Mouse (Mus musculus) brain, embryonic 14.5 days (tissue): ENCODE measurements around the gene Chrna1.

ENCODE experiments used
- CTCF ChIP-seq: fragments of 200-500 bp; IDR thresholded peaks from 2 replicates; pipeline ENCODE4 v1.5.1; 2012; ENCODE audit warnings: inconsistent platforms, mild to moderate bottlenecking, moderate library complexity, borderline replicate concordance; ENCODE audit not compliant: insufficient read depth, insufficient read length; ENCODE audit errors: extremely low read depth
- POLR2A ChIP-seq: fragments of 200-500 bp; IDR thresholded peaks from 2 replicates; pipeline ENCODE4 v1.6.1; 2012; ENCODE audit warnings: mild to moderate bottlenecking, inconsistent platforms, borderline replicate concordance; ENCODE audit not compliant: poor library complexity, insufficient read depth, insufficient read length, severe bottlenecking; ENCODE audit errors: extremely low read depth

GRCm38 (mm10) chr2:73612941-73613340 lies 32.8 kb upstream of the Chrna1 start:
- no peak for TF ChIP-seq POLR2A
- TF ChIP-seq CTCF = no peak
